Mouse (Mus musculus) bone marrow macrophage, adult 2 months (primary cell): Measurements from ENCODE around the gene Fah.

ENCODE experiments used
- CTCF ChIP-seq: IDR thresholded peaks from 2 replicates; pipeline ENCODE4 v1.5.1; 2012; ENCODE audit warnings: low read depth, mild to moderate bottlenecking, low read length, moderate library complexity
- POLR2A ChIP-seq: IDR thresholded peaks from 2 replicates; pipeline ENCODE4 v1.6.1; 2012; ENCODE audit warnings: mild to moderate bottlenecking, low read depth, low read length, borderline replicate concordance

- TF ChIP-seq CTCF: no peak
- TF ChIP-seq POLR2A: no peak
These were observed 42.3 kb downstream of the Fah start for GRCm38 (mm10) chr7:84564236-84564635.
